Mouse (Mus musculus): ENCODE results near the gene Slc26a8.

DNA sequence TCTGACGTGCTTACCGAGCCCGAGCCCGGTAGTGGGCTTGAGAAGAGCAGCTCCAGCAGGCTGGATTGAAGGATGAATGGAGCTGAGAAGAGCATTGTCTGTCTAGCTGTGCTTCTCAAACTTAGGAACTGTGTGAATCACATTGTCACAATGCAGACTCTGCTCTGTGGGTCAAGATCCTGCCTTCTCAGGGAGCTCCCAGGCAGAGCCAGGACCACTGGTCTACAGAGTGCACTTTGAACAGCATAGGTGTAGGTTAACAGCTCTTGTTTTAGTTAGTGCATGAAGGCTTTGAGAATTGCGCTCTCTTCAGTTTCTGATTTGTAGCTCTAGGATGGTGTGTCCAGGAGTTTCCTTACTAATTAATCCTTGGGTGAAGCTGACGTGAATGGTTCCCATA is 21.2 kb upstream of the Slc26a8 start:
- TF ChIP-seq CTCF (IDR thresholded peaks at IDR 0.05; ENCODE audit: low read depth) (no peak), EP300 (optimal IDR thresholded peaks at IDR 0.05) (no peak)

Measured in stomach, postnatal 0 days (tissue).